Mouse (Mus musculus): ENCODE measurements around the gene Trim17.

DNA sequence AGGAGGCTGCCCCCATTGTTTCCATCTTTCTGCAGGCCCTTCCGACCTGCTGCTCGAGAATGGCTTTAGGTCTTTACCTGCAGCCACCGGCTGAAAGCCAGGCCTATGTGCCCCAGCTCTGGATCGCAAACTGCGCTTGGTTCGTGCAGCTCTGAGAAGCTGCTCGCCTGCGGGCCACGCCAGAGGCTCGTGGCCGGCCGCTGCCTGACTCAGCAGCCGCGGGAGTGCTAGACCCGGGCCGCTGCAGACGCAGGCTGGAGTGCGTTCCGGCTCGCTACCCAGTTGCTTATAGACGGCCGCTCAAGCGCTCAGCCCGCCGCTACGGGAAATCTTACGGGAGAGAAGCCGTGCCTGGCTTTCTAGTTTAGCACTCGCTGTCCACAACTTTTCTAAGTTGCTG lies 22.7 kb downstream of the Trim17 start:
- TF ChIP-seq POLR2A (IDR thresholded peaks at IDR 0.05; ENCODE audit: control insufficient read depth in 1 of 2, insufficient read depth in 1 of 2, low read depth in 1 of 2, low read length in 2 of 2, poor library complexity in 1 of 2) = no peak
- TF ChIP-seq MYB (IDR thresholded peaks at IDR 0.05; ENCODE audit: low read depth, low read length) = no peak
- no peak for TF ChIP-seq EP300 (IDR thresholded peaks at IDR 0.05; ENCODE audit: low read depth in 1 of 2, low read length in 2 of 2)
- TF ChIP-seq MAX (IDR thresholded peaks at IDR 0.05; ENCODE audit: low read length) = no peak
- no peak for TF ChIP-seq ETS1 (IDR thresholded peaks at IDR 0.05; ENCODE audit: low read depth, low read length)
- TF ChIP-seq CTCF (IDR thresholded peaks at IDR 0.05 in 2 of 3, conservative IDR thresholded peaks at IDR 0.05 in 1 of 3; ENCODE audit: control insufficient read depth in 1 of 3, insufficient read depth in 1 of 3, low read depth in 2 of 3, low read length in 3 of 3, poor library complexity in 1 of 3, severe bottlenecking in 1 of 3) = no peak
- TF ChIP-seq NRF1 (IDR thresholded peaks at IDR 0.05; ENCODE audit: insufficient read depth, low read depth, low read length, poor library complexity, severe bottlenecking) = no peak
- TF ChIP-seq USF2 (IDR thresholded peaks at IDR 0.05; ENCODE audit: borderline replicate concordance in 1 of 2, insufficient read depth in 1 of 2, low read depth in 1 of 2, low read length in 2 of 2) = no peak
- no peak for TF ChIP-seq ZKSCAN1 (IDR thresholded peaks at IDR 0.05; ENCODE audit: low read depth, low read length)
- TF ChIP-seq SIN3A (IDR thresholded peaks at IDR 0.05; ENCODE audit: low read length) = no peak
- TF ChIP-seq USF1 (IDR thresholded peaks at IDR 0.05; ENCODE audit: low read depth, low read length) = no peak

All from MEL (cell line).